Mouse (Mus musculus) liver, embryonic 15.5 days (tissue): ENCODE data around the gene Tarbp2. TPM values are rescaled to one million over a fixed set of nuclear protein-coding genes. Genes with fewer than 3 reads are reported as not detected.

Experiments used
- ATAC-seq: fragments of 200-750 bp; cut with Nextera tagmentation; 2 replicates; pipeline ENCODE4 v1.8.0; 2017; ENCODE audit warnings: moderate number of reproducible peaks, mild to moderate bottlenecking, moderate library complexity; ENCODE audit not compliant: insufficient read depth
- H3K27ac ChIP-seq: fragments of 300-500 bp; sonication (generic); replicated peaks from 2 replicates; pipeline ENCODE4 v1.5.1; 2015; ENCODE audit warnings: mild to moderate bottlenecking, inconsistent platforms
- H3K27me3 ChIP-seq: fragments of 300-500 bp; sonication (generic); 2 replicates; pipeline ENCODE4 v1.6.1; 2015; ENCODE audit warnings: mild to moderate bottlenecking, inconsistent platforms
- H3K36me3 ChIP-seq: fragments of 300-500 bp; sonication (generic); replicated peaks from 2 replicates; pipeline ENCODE4 v1.6.1; 2015; ENCODE audit warnings: moderate library complexity, mild to moderate bottlenecking, inconsistent platforms
- H3K4me1 ChIP-seq: fragments of 300-500 bp; sonication (generic); replicated peaks from 2 replicates; pipeline ENCODE4 v1.6.1; 2015; ENCODE audit warnings: inconsistent platforms
- H3K4me2 ChIP-seq: fragments of 300-500 bp; sonication (generic); 2 replicates; pipeline ENCODE4 v1.6.1; 2015; ENCODE audit warnings: moderate library complexity, mild to moderate bottlenecking, inconsistent platforms
- H3K4me3 ChIP-seq: fragments of 300-500 bp; sonication (generic); replicated peaks from 2 replicates; pipeline ENCODE4 v1.5.1; 2015; ENCODE audit warnings: mild to moderate bottlenecking, inconsistent platforms
- H3K9ac ChIP-seq: fragments of 300-500 bp; sonication (generic); 2 replicates; pipeline ENCODE4 v1.6.1; 2015; ENCODE audit warnings: moderate library complexity, mild to moderate bottlenecking, inconsistent platforms
- H3K9me3 ChIP-seq: fragments of 300-500 bp; sonication (generic); replicated peaks from 2 replicates; pipeline ENCODE4 v1.6.1; 2016; ENCODE audit warnings: inconsistent platforms
- WGBS: fragments of 180-500 bp; shearing (Covaris S2); methylation state at CpG from one replicate; pipeline ENCODE4 v1.1.7; 2015; ENCODE audit warnings: mixed read lengths; ENCODE audit not compliant: insufficient replicate concordance; 5-methylcytosine and 5-hydroxymethylcytosine counted together
- polyA plus RNA-seq: library from polyadenylated mRNA; unstranded; fragments of >200 nt; fragmentation: Nextera tagmentation; extraction: Ambion mirVana; gene quantifications from 2 replicates; pipeline ENCODE4 v1.2.1, GENCODE M21; 2015

Gene Tarbp2
- polyA plus RNA-seq, 1 experiment from 2014 or later = 42.0 TPM

GRCm38 (mm10) chr15:102506464-102506830 is 11.5 kb upstream of the Tarbp2 start:
- 25% methylated on average over 2 of the region's 2 CpGs for WGBS
- no peak overlapping the region for H3K4me3 ChIP-seq
- no peak overlapping the region for H3K9ac ChIP-seq
- H3K27ac ChIP-seq = no peak overlapping the region
- peaks cover 38% of the 10 kb centered on the region for H3K36me3 ChIP-seq
- H3K9me3 ChIP-seq = no peaks in the 10 kb centered on the region
- ATAC-seq = no peak
- peaks cover 50% of the 10 kb centered on the region for H3K4me1 ChIP-seq
- peaks cover 19% of the 10 kb centered on the region for H3K27me3 ChIP-seq
- H3K4me2 ChIP-seq = no peak overlapping the region

DNA sequence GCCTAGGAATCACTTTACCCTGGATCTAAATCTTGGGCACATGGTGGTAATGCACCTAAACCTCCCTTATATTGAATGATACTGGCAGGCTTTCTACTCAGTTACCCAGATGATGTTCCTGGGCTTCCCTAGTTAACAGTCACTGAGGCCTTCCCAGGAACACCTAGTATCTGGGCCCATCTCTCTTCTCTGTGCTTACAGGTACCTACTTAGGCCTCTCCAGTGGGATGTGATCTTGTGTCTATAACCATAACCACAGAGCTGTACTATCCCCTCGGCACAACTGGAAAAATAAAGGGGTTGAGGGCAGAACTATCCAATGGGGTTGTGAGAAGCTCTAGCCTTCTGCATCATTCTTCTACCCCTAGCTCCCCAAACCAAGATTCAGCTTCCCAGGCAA is 11.1 kb upstream of the Tarbp2 start:
- Histone ChIP-seq H3K4me3 (no peak overlapping the region), H3K9ac (no peak overlapping the region), H3K4me1 (peaks cover 47% of the 10 kb centered on the region), H3K4me2 (no peak overlapping the region), H3K9me3 (no peaks in the 10 kb centered on the region), H3K27ac (no peak overlapping the region), H3K36me3 (peaks cover 34% of the 10 kb centered on the region), H3K27me3 (peaks cover 23% of the 10 kb centered on the region)
- 48% methylated on average over 1 of the region's 1 CpGs for WGBS
- no peak for ATAC-seq

- Histone ChIP-seq H3K27me3 (peaks cover 29% of the 10 kb centered on the region), H3K4me2 (no peak overlapping the region), H3K27ac (no peak overlapping the region), H3K4me3 (no peak overlapping the region), H3K4me1 (peaks cover 40% of the 10 kb centered on the region), H3K36me3 (peaks cover 27% of the 10 kb centered on the region), H3K9me3 (no peaks in the 10 kb centered on the region), H3K9ac (no peak overlapping the region)
- ATAC-seq = no peak
Measured at GRCm38 (mm10) chr15:102507561-102507960, 10.4 kb upstream of the Tarbp2 start.

- Histone ChIP-seq H3K9ac (no peak overlapping the region), H3K36me3 (peaks cover 19% of the 10 kb centered on the region), H3K4me1 (peaks cover 34% of the 10 kb centered on the region), H3K9me3 (no peaks in the 10 kb centered on the region), H3K4me2 (no peak overlapping the region), H3K27ac (no peak overlapping the region), H3K27me3 (peaks cover 29% of the 10 kb centered on the region), H3K4me3 (no peak overlapping the region)
- no peak for ATAC-seq
- 58% methylated on average over 3 of the region's 3 CpGs for WGBS
Measured at GRCm38 (mm10) chr15:102508336-102508735, 9.7 kb upstream of the Tarbp2 start.

DNA sequence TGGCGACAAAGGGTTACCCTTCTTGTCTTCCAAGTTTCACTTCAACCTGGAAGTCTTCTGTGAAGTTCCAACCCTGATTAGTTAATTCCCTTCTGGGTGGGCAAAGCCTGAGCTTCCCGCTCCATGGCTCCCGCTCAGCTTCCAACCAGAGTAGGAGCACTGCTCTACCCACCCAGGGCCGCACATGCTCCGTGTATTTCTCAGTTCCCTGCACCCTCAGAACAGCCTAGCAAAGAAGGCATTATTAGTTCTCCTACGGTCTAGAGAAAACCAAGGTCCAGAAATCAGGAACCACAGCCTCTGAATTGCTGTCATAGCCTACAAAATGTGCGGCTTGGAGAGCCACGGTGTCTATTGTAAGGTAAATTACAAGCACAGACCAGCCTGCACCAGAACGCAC is 7.9 kb upstream of the Tarbp2 start:
- ATAC-seq = peak; percentile 17
- peak overlapping the region; percentile 63 for H3K4me3 ChIP-seq
- peaks cover 2% of the 10 kb centered on the region; the same call in 1 of the 2 replicates for H3K36me3 ChIP-seq
- WGBS = 18% methylated on average over 9 of the region's 9 CpGs
- peak overlapping the region; percentile 47 for H3K9ac ChIP-seq
- no peaks in the 10 kb centered on the region for H3K9me3 ChIP-seq
- peak overlapping the region; percentile 96 for H3K4me2 ChIP-seq
- no peak overlapping the region for H3K27ac ChIP-seq
- H3K27me3 ChIP-seq = peaks cover 29% of the 10 kb centered on the region
- H3K4me1 ChIP-seq = peaks cover 34% of the 10 kb centered on the region

DNA sequence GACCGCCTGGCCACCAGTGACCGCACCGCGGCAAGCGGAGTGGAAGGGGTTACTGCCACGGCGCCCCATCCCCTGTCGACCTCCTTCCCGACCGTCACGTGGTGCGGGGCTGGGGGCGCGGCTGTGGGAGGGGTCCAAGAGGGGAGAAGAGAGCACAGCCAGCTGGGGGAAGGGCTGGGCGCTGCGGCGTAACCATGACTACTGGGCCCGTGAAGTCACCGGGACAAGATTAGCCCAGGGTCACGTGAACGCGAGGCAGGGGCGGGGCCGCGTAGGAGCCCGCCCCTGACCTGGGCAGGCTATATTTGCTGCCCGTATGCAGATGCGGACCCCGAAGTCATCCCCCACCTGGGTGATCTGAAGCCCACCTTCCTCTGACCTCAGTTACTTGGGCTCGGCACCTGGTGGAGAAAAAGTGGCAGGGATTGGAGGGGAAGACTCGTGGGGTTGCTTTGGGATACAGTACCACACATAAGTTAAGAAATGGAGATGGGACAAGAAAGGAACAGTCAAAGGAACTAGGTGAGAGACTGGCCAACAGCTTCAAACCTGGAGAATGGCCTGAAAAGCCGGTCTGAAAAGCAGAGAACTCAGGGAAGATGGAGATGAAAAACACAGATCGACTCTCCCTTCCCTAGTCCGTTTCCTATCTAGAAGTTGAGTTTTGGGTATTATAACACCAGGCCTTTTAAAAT is 7.3 kb upstream of the Tarbp2 start:
- 5% methylated on average over 34 of the region's 34 CpGs for WGBS
- no peaks in the 10 kb centered on the region for H3K36me3 ChIP-seq
- no peaks in the 10 kb centered on the region for H3K9me3 ChIP-seq
- no peak overlapping the region for H3K27ac ChIP-seq
- peak overlapping the region; percentile 96 for H3K4me2 ChIP-seq
- H3K27me3 ChIP-seq = peaks cover 35% of the 10 kb centered on the region
- ATAC-seq = peak; percentile 79
- H3K9ac ChIP-seq = peak overlapping the region; percentile 47
- H3K4me1 ChIP-seq = peaks cover 28% of the 10 kb centered on the region
- H3K4me3 ChIP-seq = peak overlapping the region; percentile 63

DNA sequence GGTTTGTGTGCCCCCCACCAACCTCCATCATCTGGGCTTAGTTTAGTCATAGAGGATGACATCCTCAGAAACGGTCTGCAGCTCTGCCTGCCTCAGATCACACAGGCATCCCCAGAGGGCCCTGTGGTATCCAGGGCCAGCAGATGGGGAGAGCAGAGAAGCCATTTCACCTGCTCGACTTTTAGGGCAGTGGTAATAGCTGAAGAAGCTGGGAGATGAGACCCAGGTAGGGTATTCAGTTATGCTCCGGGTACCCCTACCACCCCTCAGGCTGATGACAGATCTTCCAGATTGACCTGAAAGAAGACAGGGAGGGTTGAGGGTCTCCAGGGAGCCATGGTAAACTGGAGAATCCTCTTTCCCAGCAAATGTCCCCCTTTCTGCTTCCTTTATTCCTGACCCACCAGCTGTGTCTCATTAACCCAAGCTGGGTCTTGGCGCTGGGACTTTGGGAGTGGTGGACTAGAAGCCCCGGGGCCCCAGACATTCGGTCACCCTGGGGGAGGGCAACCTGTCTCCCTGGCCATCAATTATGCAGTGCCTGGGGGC is 6.6 kb upstream of the Tarbp2 start:
- Histone ChIP-seq H3K4me1 (peaks cover 29% of the 10 kb centered on the region), H3K36me3 (no peaks in the 10 kb centered on the region), H3K27ac (no peak overlapping the region), H3K9me3 (no peaks in the 10 kb centered on the region), H3K4me3 (no peak overlapping the region), H3K4me2 (peak overlapping the region; percentile 96; the same call in 1 of the 2 replicates), H3K9ac (no peak overlapping the region), H3K27me3 (peaks cover 41% of the 10 kb centered on the region)
- no peak for ATAC-seq
- 36% methylated on average over 6 of the region's 6 CpGs for WGBS

- no peak overlapping the region for H3K27ac ChIP-seq
- H3K4me2 ChIP-seq = no peak overlapping the region
- no peak overlapping the region for H3K4me3 ChIP-seq
- no peaks in the 10 kb centered on the region for H3K9me3 ChIP-seq
- no peak overlapping the region for H3K9ac ChIP-seq
- H3K4me1 ChIP-seq = peaks cover 30% of the 10 kb centered on the region
- no peak for ATAC-seq
- H3K27me3 ChIP-seq = peaks cover 45% of the 10 kb centered on the region
- H3K36me3 ChIP-seq = no peaks in the 10 kb centered on the region
- 53% methylated on average over 5 of the region's 5 CpGs for WGBS
Measured at GRCm38 (mm10) chr15:102512010-102512409, 6.0 kb upstream of the Tarbp2 start.

DNA sequence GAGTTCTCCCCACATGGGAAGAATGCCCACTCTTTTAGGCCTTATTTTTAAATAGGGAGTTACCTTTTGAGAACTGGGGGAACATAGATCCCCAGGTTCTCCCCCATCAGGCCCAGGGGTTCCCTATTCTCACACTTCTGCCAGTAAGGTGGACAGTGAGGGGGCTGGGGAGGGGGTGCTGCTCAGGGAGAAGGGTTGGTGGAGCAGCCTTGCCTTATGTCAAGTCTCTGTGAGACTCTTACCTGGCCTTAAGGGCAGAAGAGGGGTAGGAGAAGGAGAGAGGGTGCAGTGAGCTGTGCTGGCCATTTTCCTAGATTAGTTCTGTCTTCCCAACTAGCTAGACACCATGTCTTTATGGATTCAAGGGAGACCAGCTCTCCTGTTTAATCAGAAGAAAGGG is 5.5 kb upstream of the Tarbp2 start:
- peaks cover 34% of the 10 kb centered on the region for H3K4me1 ChIP-seq
- ATAC-seq = no peak
- peaks cover 45% of the 10 kb centered on the region for H3K27me3 ChIP-seq
- no peak overlapping the region for H3K9ac ChIP-seq
- H3K36me3 ChIP-seq = no peaks in the 10 kb centered on the region
- H3K4me2 ChIP-seq = no peak overlapping the region
- H3K4me3 ChIP-seq = no peak overlapping the region
- no peak overlapping the region for H3K27ac ChIP-seq
- no peaks in the 10 kb centered on the region for H3K9me3 ChIP-seq

GRCm38 (mm10) chr15:102513004-102513403 is 5.0 kb upstream of the Tarbp2 start:
- H3K27me3 ChIP-seq = peaks cover 45% of the 10 kb centered on the region
- H3K9ac ChIP-seq = no peak overlapping the region
- peaks cover 36% of the 10 kb centered on the region for H3K4me1 ChIP-seq
- H3K27ac ChIP-seq = no peak overlapping the region
- H3K4me3 ChIP-seq = no peak overlapping the region
- ATAC-seq = no peak
- no peaks in the 10 kb centered on the region for H3K9me3 ChIP-seq
- WGBS = 42% methylated on average over 3 of the region's 3 CpGs
- H3K36me3 ChIP-seq = no peaks in the 10 kb centered on the region
- no peak overlapping the region for H3K4me2 ChIP-seq

- Histone ChIP-seq H3K27me3 (peaks cover 38% of the 10 kb centered on the region), H3K36me3 (no peaks in the 10 kb centered on the region), H3K9ac (no peak overlapping the region), H3K4me1 (peaks cover 46% of the 10 kb centered on the region), H3K27ac (no peak overlapping the region), H3K4me3 (no peak overlapping the region), H3K4me2 (no peak overlapping the region), H3K9me3 (no peaks in the 10 kb centered on the region)
- ATAC-seq = no peak
- WGBS = 65% methylated on average over 2 of the region's 2 CpGs
Measured at GRCm38 (mm10) chr15:102515261-102515660, 2.7 kb upstream of the Tarbp2 start.

DNA sequence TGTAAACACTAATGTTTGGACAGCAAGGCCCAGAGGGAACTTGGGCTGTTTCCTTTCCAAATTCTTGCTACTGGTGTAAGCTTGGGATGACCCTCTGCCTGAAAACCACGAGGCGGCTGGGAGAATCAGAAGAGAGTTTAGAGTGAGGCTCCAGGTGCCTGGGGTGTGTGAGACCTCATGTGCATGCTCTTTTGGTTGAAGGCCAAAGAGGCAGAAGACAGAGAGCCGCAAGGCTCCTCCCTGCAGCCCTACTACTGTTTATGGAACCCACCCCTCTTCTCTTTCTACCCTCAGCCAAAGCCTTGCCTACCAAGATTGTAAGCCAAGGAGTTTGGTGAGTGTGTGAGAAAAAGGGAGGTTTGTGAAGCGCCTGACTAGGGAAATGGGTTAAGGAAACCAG is 2.2 kb upstream of the Tarbp2 start:
- 72% methylated on average over 4 of the region's 4 CpGs for WGBS
- H3K4me3 ChIP-seq = peak overlapping the region; percentile 87

More for the DNA sequence above, 2.2 kb upstream of the Tarbp2 start:
- no peaks in the 10 kb centered on the region for H3K9me3 ChIP-seq
- peaks cover 32% of the 10 kb centered on the region for H3K27me3 ChIP-seq
- H3K9ac ChIP-seq = no peak overlapping the region
- H3K36me3 ChIP-seq = peaks cover 1% of the 10 kb centered on the region; the same call in 1 of the 2 replicates
- no peak overlapping the region for H3K27ac ChIP-seq
- ATAC-seq = no peak
- peak overlapping the region; percentile 100 for H3K4me2 ChIP-seq
- H3K4me1 ChIP-seq = peaks cover 46% of the 10 kb centered on the region
